Mouse (Mus musculus) embryonic facial prominence, embryonic 13.5 days (tissue): ENCODE results near the gene 1810013L24Rik. TPM values are rescaled to one million over a fixed set of nuclear protein-coding genes. Genes with fewer than 3 reads are reported as not detected.

Source experiments
- polyA plus RNA-seq: library from polyadenylated mRNA; unstranded; fragments of >200 nt; fragmentation: Nextera tagmentation; extraction: Ambion mirVana; gene quantifications from 2 replicates; pipeline ENCODE4 v1.2.1, GENCODE M21; 2015

Gene 1810013L24Rik
- polyA plus RNA-seq, 1 experiment from 2014 or later: 22.7 TPM

Other genes with a start within 250 kb of the 1810013L24Rik start
- 59.9 and 62.0 TPM in 2 replicates for gene Pmm2, start 192.4 kb upstream of the 1810013L24Rik start, polyA plus RNA-seq
- gene Tmem186, start 192.4 kb upstream of the 1810013L24Rik start, polyA plus RNA-seq: 22.3 and 22.6 TPM in 2 replicates
- 79.4 and 80.4 TPM in 2 replicates for gene Carhsp1, start 157.9 kb upstream of the 1810013L24Rik start, polyA plus RNA-seq
- gene Gm5767, start 149.3 kb upstream of the 1810013L24Rik start, polyA plus RNA-seq: not detected in 2 replicates
- gene Usp7, start 37.8 kb upstream of the 1810013L24Rik start, polyA plus RNA-seq: 33.2 and 35.8 TPM in 2 replicates